Mouse (Mus musculus): ENCODE measurements around the gene Cd5. TPM values are rescaled to one million over a fixed set of nuclear protein-coding genes. Genes with fewer than 3 reads are reported as not detected.

Gene Cd5
- polyA plus RNA-seq, 1 experiment from 2014 or later: 0.18 TPM

- Histone ChIP-seq H3K27me3 (replicated peaks; ENCODE audit: control insufficient read depth, insufficient read depth, low read length) (no peaks in the 10 kb centered on the region), H3K9ac (ENCODE audit: low read depth, low read length) (no peak overlapping the region), H3K4me2 (replicated peaks; ENCODE audit: low read depth) (no peak overlapping the region), H3K36me3 (ENCODE audit: control insufficient read depth, insufficient read depth) (no peaks in the 10 kb centered on the region), H3K9me3 (ENCODE audit: control insufficient read depth) (no peaks in the 10 kb centered on the region), H3K4me1 (replicated peaks; ENCODE audit: control insufficient read depth, insufficient read depth, low read length) (no peaks in the 10 kb centered on the region), H3K4me3 (ENCODE audit: low read depth, low read length) (no peak overlapping the region), H3K27ac (ENCODE audit: low read depth, low read length) (no peak overlapping the region)
- 79% methylated on average over 13 of the region's 13 CpGs for WGBS
- TF ChIP-seq CTCF (IDR thresholded peaks at IDR 0.05; ENCODE audit: low read depth): no peak
- ATAC-seq: no peak
Observed at GRCm38 (mm10) chr19:10724629-10725363, 14.0 kb downstream of the Cd5 start.

GRCm38 (mm10) chr19:10723649-10724048, 15.2 kb downstream of the Cd5 start:
- Histone ChIP-seq H3K9ac (ENCODE audit: low read depth, low read length) (no peak overlapping the region), H3K4me3 (ENCODE audit: low read depth, low read length) (no peak overlapping the region), H3K27ac (ENCODE audit: low read depth, low read length) (no peak overlapping the region), H3K4me2 (replicated peaks; ENCODE audit: low read depth) (no peak overlapping the region), H3K36me3 (ENCODE audit: control insufficient read depth, insufficient read depth) (no peaks in the 10 kb centered on the region), H3K27me3 (replicated peaks; ENCODE audit: control insufficient read depth, insufficient read depth, low read length) (no peaks in the 10 kb centered on the region), H3K9me3 (ENCODE audit: control insufficient read depth) (no peaks in the 10 kb centered on the region), H3K4me1 (replicated peaks; ENCODE audit: control insufficient read depth, insufficient read depth, low read length) (no peaks in the 10 kb centered on the region)
- TF ChIP-seq CTCF (IDR thresholded peaks at IDR 0.05; ENCODE audit: low read depth): no peak
- 25% methylated on average over 5 of the region's 5 CpGs for WGBS
- no peak for ATAC-seq

DNA sequence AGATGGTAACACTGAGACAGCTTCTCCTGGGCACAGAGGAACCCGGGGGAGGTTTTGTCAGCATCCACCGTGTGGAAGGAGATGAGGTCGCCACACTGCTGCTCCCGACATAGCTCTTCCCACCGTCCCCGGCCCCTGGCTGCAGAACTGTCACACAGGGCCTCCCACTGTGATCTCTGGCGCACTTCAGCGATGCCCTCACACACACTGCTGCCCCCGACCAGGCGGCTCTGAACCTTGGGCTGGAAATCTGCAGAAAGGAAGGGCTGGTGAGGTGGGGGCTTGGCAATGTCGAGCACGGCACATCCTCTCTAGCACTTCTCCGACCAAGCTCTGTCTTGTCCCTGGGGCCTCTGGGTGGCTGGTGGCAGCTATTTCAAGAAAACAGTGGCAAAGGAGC, 15.7 kb downstream of the Cd5 start:
- ATAC-seq: no peak
- no peak for TF ChIP-seq CTCF (IDR thresholded peaks at IDR 0.05; ENCODE audit: low read depth)
- no peak overlapping the region for H3K27ac ChIP-seq (ENCODE audit: low read depth, low read length)
- H3K4me1 ChIP-seq (replicated peaks; ENCODE audit: control insufficient read depth, insufficient read depth, low read length): no peaks in the 10 kb centered on the region
- no peaks in the 10 kb centered on the region for H3K36me3 ChIP-seq (ENCODE audit: control insufficient read depth, insufficient read depth)
- no peak overlapping the region for H3K9ac ChIP-seq (ENCODE audit: low read depth, low read length)
- H3K4me2 ChIP-seq (replicated peaks; ENCODE audit: low read depth): no peak overlapping the region
- WGBS: 24% methylated on average over 13 of the region's 13 CpGs
- no peak overlapping the region for H3K4me3 ChIP-seq (ENCODE audit: low read depth, low read length)
- no peaks in the 10 kb centered on the region for H3K9me3 ChIP-seq (ENCODE audit: control insufficient read depth)
- no peaks in the 10 kb centered on the region for H3K27me3 ChIP-seq (replicated peaks; ENCODE audit: control insufficient read depth, insufficient read depth, low read length)

GRCm38 (mm10) chr19:10721064-10721463, 17.7 kb downstream of the Cd5 start:
- TF ChIP-seq CTCF (IDR thresholded peaks at IDR 0.05; ENCODE audit: low read depth): no peak
- no peaks in the 10 kb centered on the region for H3K4me1 ChIP-seq (replicated peaks; ENCODE audit: control insufficient read depth, insufficient read depth, low read length)
- WGBS: 53% methylated on average over 5 of the region's 5 CpGs
- H3K9ac ChIP-seq (ENCODE audit: low read depth, low read length): no peak overlapping the region
- no peaks in the 10 kb centered on the region for H3K36me3 ChIP-seq (ENCODE audit: control insufficient read depth, insufficient read depth)
- no peak overlapping the region for H3K27ac ChIP-seq (ENCODE audit: low read depth, low read length)
- no peak overlapping the region for H3K4me3 ChIP-seq (ENCODE audit: low read depth, low read length)
- no peak for ATAC-seq
- no peaks in the 10 kb centered on the region for H3K27me3 ChIP-seq (replicated peaks; ENCODE audit: control insufficient read depth, insufficient read depth, low read length)
- H3K4me2 ChIP-seq (replicated peaks; ENCODE audit: low read depth): no peak overlapping the region
- H3K9me3 ChIP-seq (ENCODE audit: control insufficient read depth): no peaks in the 10 kb centered on the region

DNA sequence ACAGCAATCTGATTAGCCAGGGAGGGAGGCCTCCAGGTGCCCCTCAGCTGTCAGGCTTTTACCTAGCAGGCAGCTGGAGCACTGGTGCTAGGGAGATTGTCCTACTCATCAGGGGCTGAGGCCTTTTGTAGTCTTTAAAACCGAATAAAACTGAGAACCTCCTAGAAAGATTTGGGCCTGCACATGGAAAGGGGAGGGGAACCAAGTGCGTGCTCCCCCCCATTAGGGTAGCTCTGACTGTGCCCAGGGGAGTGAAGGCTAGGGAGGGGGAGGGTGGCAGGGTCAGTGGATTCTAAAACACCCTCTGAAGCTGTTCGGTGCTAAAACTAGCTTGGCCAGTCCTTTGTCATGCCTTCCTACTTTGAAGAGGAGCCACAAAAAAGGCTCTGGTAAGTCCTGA, 18.3 kb downstream of the Cd5 start:
- Histone ChIP-seq H3K36me3 (ENCODE audit: control insufficient read depth, insufficient read depth) (no peaks in the 10 kb centered on the region), H3K4me2 (replicated peaks; ENCODE audit: low read depth) (no peak overlapping the region), H3K9me3 (ENCODE audit: control insufficient read depth) (no peaks in the 10 kb centered on the region), H3K9ac (ENCODE audit: low read depth, low read length) (no peak overlapping the region), H3K27me3 (replicated peaks; ENCODE audit: control insufficient read depth, insufficient read depth, low read length) (no peaks in the 10 kb centered on the region), H3K4me3 (ENCODE audit: low read depth, low read length) (no peak overlapping the region), H3K27ac (ENCODE audit: low read depth, low read length) (no peak overlapping the region), H3K4me1 (replicated peaks; ENCODE audit: control insufficient read depth, insufficient read depth, low read length) (no peaks in the 10 kb centered on the region)
- no peak for ATAC-seq
- WGBS: 33% methylated on average over 3 of the region's 3 CpGs
- TF ChIP-seq CTCF (IDR thresholded peaks at IDR 0.05; ENCODE audit: low read depth): no peak

- Histone ChIP-seq H3K4me3 (ENCODE audit: low read depth, low read length) (no peak overlapping the region), H3K4me1 (replicated peaks; ENCODE audit: control insufficient read depth, insufficient read depth, low read length) (no peaks in the 10 kb centered on the region), H3K9ac (ENCODE audit: low read depth, low read length) (no peak overlapping the region), H3K27me3 (replicated peaks; ENCODE audit: control insufficient read depth, insufficient read depth, low read length) (no peaks in the 10 kb centered on the region), H3K27ac (ENCODE audit: low read depth, low read length) (no peak overlapping the region), H3K36me3 (ENCODE audit: control insufficient read depth, insufficient read depth) (no peaks in the 10 kb centered on the region), H3K4me2 (replicated peaks; ENCODE audit: low read depth) (no peak overlapping the region), H3K9me3 (ENCODE audit: control insufficient read depth) (no peaks in the 10 kb centered on the region)
- TF ChIP-seq CTCF (IDR thresholded peaks at IDR 0.05; ENCODE audit: low read depth): no peak
- ATAC-seq: no peak
- 52% methylated on average over 2 of the region's 2 CpGs for WGBS
Observed at GRCm38 (mm10) chr19:10719751-10720150, 19.1 kb downstream of the Cd5 start.

All from intestine, postnatal 0 days (tissue).